ENCODE assay signal across 9 mouse cellular contexts in genomic region chr1:52146214-52146970, GRCm38 (mm10). TPM values are rescaled to one million over a fixed set of nuclear protein-coding genes. Genes with fewer than 3 reads are reported as not detected.
DNase-seq lines count a peak whose midpoint lies in the region; ATAC-seq and TF ChIP-seq lines count a peak whose summit lies in the region.
"Had no signal": no experiment of that assay in that cellular context is flagged by ENCODE, and none has a peak within 500 bp of the region (broad histone marks: within the 10 kb centered on the region; RNA-seq: fewer than 3 reads in every experiment).

No protein-coding gene starts in this region.

- TF ChIP-seq POLR2A in kidney, adult 2 months (IDR thresholded peaks at IDR 0.05; ENCODE audit: low read depth, low read length) = no peak
- no peak for TF ChIP-seq POLR2A in lung, adult 2 months (IDR thresholded peaks at IDR 0.05; ENCODE audit: borderline replicate concordance, extremely low read depth, low read depth, low read length)

- peaks cover 31% of the 10 kb centered on the region for H3K4me1 ChIP-seq in E14TG2a.4 (replicated peaks; ENCODE audit: low read depth, low read length)
- peaks cover 8% of the 10 kb centered on the region; the same call in 1 of the 2 replicates for H3K4me1 ChIP-seq in forebrain, embryonic 15.5 days
- H3K4me1 ChIP-seq in kidney, adult 2 months (ENCODE audit: control insufficient read depth, insufficient read depth, low read length) = peaks cover 8% of the 10 kb centered on the region
- H3K4me1 ChIP-seq in lung, adult 2 months (ENCODE audit: control insufficient read depth, insufficient read depth, low read length) = no peaks in the 10 kb centered on the region

- peak; percentile 71 for ATAC-seq in forebrain, embryonic 15.5 days (replicated peaks)

- H3K4me3 ChIP-seq in E14TG2a.4 (replicated peaks; ENCODE audit: low read length) = no peak overlapping the region
- H3K4me3 ChIP-seq in forebrain, embryonic 15.5 days = no peak overlapping the region
- no peak overlapping the region for H3K4me3 ChIP-seq in kidney, adult 2 months (ENCODE audit: insufficient read depth, low read depth, low read length)
- H3K4me3 ChIP-seq in lung, adult 2 months (replicated peaks; ENCODE audit: extremely low read depth, low read depth, low read length) = no peak overlapping the region
- H3K4me3 ChIP-seq: heart, embryonic 13.5 days had no signal

- peak; percentile 52 for TF ChIP-seq CTCF in E14TG2a.4 (conservative IDR thresholded peaks at IDR 0.05; ENCODE audit: low read length)
- TF ChIP-seq CTCF in kidney, adult 2 months (conservative IDR thresholded peaks at IDR 0.05; ENCODE audit: insufficient read depth, insufficient read length, low read depth, low read length) = peak; percentile 86
- TF ChIP-seq CTCF in lung, adult 2 months (IDR thresholded peaks at IDR 0.05; ENCODE audit: insufficient read depth, low read length) = peak; percentile 82

- WGBS in forebrain, embryonic 15.5 days = 51% methylated on average over 12 of the region's 12 CpGs
- WGBS in kidney, adult 2 months = 56% methylated on average over 12 of the region's 12 CpGs
- WGBS in lung, adult 2 months = 63% methylated on average over 12 of the region's 12 CpGs

- no peak overlapping the region for H3K4me2 ChIP-seq in forebrain, embryonic 15.5 days (replicated peaks)
- H3K4me2 ChIP-seq: heart, embryonic 13.5 days had no signal

- no peak overlapping the region for H3K27ac ChIP-seq in forebrain, embryonic 15.5 days (replicated peaks)
- no peak overlapping the region for H3K27ac ChIP-seq in kidney, adult 2 months (ENCODE audit: insufficient read depth, low read depth, low read length)
- H3K27ac ChIP-seq: heart, embryonic 13.5 days had no signal

- peaks cover 32% of the 10 kb centered on the region for H3K36me3 ChIP-seq in E14TG2a.4 (ENCODE audit: insufficient read depth, low read length)
- no peaks in the 10 kb centered on the region for H3K36me3 ChIP-seq in forebrain, embryonic 15.5 days
- no peaks in the 10 kb centered on the region for H3K36me3 ChIP-seq in kidney, adult 2 months (ENCODE audit: control insufficient read depth, insufficient read depth, low read length)

- H3K9ac ChIP-seq in forebrain, embryonic 15.5 days (replicated peaks) = no peak overlapping the region
- H3K9ac ChIP-seq: heart, embryonic 13.5 days had no signal

- H3K9me3 ChIP-seq in E14TG2a.4 (ENCODE audit: low read length) = no peaks in the 10 kb centered on the region
- H3K9me3 ChIP-seq in forebrain, embryonic 15.5 days = no peaks in the 10 kb centered on the region
- H3K9me3 ChIP-seq: heart, embryonic 13.5 days had no signal

- H3K27me3 ChIP-seq in E14TG2a.4 (ENCODE audit: insufficient read depth, low read length) = no peaks in the 10 kb centered on the region
- no peaks in the 10 kb centered on the region for H3K27me3 ChIP-seq in forebrain, embryonic 15.5 days
- no peaks in the 10 kb centered on the region for H3K27me3 ChIP-seq in kidney, adult 2 months (replicated peaks; ENCODE audit: control insufficient read depth, insufficient read depth, low read length)
- H3K27me3 ChIP-seq: heart, embryonic 13.5 days had no signal

- DNase-seq in A20 (ENCODE audit: low read depth, low spot score) = peak; percentile 63
- peak; percentile 59 for DNase-seq in cerebellum, adult 11 months
- DNase-seq in kidney, adult 2 months = peak; percentile 65
- DNase-seq in lung, adult 2 months = no peak
- peak; percentile 39 for DNase-seq in retina, adult 2 months (ENCODE audit: low read depth, low spot score)
- DNase-seq in urinary bladder, adult 2 months (ENCODE audit: low spot score) = no peak

RNA-seq across cellular contexts. Expression of gene Stat1, which starts 27.2 kb away (rescaled TPM):
- polyA plus RNA-seq in forebrain, embryonic 15.5 days (2015; fragmentation: Nextera tagmentation; extraction: Ambion mirVana) = 10.0 and 11.4 TPM in 2 replicates
- polyA plus RNA-seq in kidney, adult 2 months (2012; rRNA removed) = 35.0 and 40.8 TPM in 2 replicates
- polyA plus RNA-seq in lung, adult 2 months (2012; rRNA removed) = 59.1 and 62.6 TPM in 2 replicates
- polyA plus RNA-seq in urinary bladder, adult 2 months (2012; rRNA removed) = 48.7 and 93.5 TPM in 2 replicates

Comparison
In these comparisons a context has a peak if more than half of its experiments do, and no peak if none do; other contexts are left out.
1. DNase-seq: peak in A20 (single experiment), cerebellum, adult 11 months (single experiment), kidney, adult 2 months (single experiment) and retina, adult 2 months (single experiment); none in lung, adult 2 months (single experiment) and urinary bladder, adult 2 months (single experiment).
2. Peak in every context shown above with its lines, with median percentiles within 50 percentile points of each other: CTCF ChIP-seq.